Mouse (Mus musculus) lung, adult 2 months (tissue): Measurements from ENCODE around the gene Gm15080. TPM values are rescaled to one million over a fixed set of nuclear protein-coding genes. Genes with fewer than 3 reads are reported as not detected.
"Not testable (repeated sequence)": the region's sequence is repeated elsewhere in the genome, so short reads cannot be mapped to it uniquely, and the experiment has no call there.

Experiments
- DNase-seq: peaks from one replicate; pipeline ENCODE4 v3.0.0; 2022
- H3K4me1 ChIP-seq: fragments of 200-500 bp; 2 replicates; pipeline ENCODE4 v1.6.1; 2011; ENCODE audit warnings: low read length; ENCODE audit not compliant: control insufficient read depth, insufficient read depth
- H3K4me3 ChIP-seq: fragments of 200-500 bp; replicated peaks from 2 replicates; pipeline ENCODE3; 2011; ENCODE audit warnings: low read depth, mild to moderate bottlenecking, control low read depth, low read length; ENCODE audit errors: extremely low read depth
- WGBS: fragments of 180-500 bp; shearing (Covaris S2); methylation state at CpG from one replicate; pipeline ENCODE4 v1.1.7; 2018; 5-methylcytosine and 5-hydroxymethylcytosine counted together
- polyA plus RNA-seq: library from polyadenylated mRNA; depleted of rRNA; stranded (reverse); fragments of >200 nt; gene quantifications from 2 replicates; pipeline ENCODE4 v1.2.3, GENCODE M21; 2012; rRNA removed

Gm15080 gene
- not detected in 2 replicates for polyA plus RNA-seq

DNA sequence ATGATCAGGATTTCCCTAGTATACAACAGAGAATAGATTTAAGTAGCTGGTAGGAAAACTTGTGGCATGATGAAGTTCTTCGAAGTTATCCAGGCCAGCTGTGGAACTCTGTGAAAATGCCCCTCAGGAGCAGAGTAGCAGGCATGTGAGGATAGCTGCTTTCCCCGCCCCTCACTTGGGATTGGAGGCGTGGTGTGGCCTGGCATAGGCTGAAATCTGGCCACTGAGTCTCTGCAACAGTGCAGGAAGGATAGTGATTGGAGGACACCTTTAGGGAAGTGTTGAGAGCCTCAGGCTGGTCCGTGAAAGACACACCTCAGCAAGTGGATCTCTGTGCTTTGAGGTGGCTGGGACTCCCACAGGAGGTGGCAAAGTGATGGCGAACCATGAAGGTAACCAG is at the start of gene Gm15080:
Gene Gm15080, plus strand, starts transcription at position 301 of the 400 bp plus-strand sequence.
- not testable (repeated sequence) for DNase-seq, H3K4me3 ChIP-seq, H3K4me1 ChIP-seq
- WGBS: 83% methylated on average over 1 of the region's 5 CpGs

Other genes starting within 250 kb of the Gm15080 start
- gene Gm15128, start 227.0 kb upstream of the Gm15080 start, polyA plus RNA-seq: not detected in 2 replicates
- gene Gm15107, start 187.7 kb downstream of the Gm15080 start, polyA plus RNA-seq: not detected in 2 replicates